Mouse (Mus musculus) left cerebral cortex, postnatal 36 days (tissue): ENCODE data around the gene Tmsb15l. TPM values are rescaled to one million over a fixed set of nuclear protein-coding genes. Genes with fewer than 3 reads are reported as not detected.
"Not testable (repeated sequence)": the region's sequence is repeated elsewhere in the genome, so short reads cannot be mapped to it uniquely, and the experiment has no call there.

Source experiments
- DNase-seq, 2 experiments: peaks; one replicate each; pipeline ENCODE4 v3.0.0; 2021 to 2022; ENCODE audit warnings: low spot score in 2 of 2, mixed read lengths in 1 of 2
- intact Hi-C: fragments of 180-260 bp; cut with DNase I; formaldehyde crosslinking; loops from one replicate; pipeline ENCODE4 v1.15.1; 2025
- total RNA-seq, 2 experiments: library from RNA; stranded (reverse); gene quantifications; 2 replicates each; pipeline ENCODE4 v1.2.3; 2021

Tmsb15l gene
- 1 to 10 TPM; 2.2 to 4.6 TPM for total RNA-seq

DNA sequence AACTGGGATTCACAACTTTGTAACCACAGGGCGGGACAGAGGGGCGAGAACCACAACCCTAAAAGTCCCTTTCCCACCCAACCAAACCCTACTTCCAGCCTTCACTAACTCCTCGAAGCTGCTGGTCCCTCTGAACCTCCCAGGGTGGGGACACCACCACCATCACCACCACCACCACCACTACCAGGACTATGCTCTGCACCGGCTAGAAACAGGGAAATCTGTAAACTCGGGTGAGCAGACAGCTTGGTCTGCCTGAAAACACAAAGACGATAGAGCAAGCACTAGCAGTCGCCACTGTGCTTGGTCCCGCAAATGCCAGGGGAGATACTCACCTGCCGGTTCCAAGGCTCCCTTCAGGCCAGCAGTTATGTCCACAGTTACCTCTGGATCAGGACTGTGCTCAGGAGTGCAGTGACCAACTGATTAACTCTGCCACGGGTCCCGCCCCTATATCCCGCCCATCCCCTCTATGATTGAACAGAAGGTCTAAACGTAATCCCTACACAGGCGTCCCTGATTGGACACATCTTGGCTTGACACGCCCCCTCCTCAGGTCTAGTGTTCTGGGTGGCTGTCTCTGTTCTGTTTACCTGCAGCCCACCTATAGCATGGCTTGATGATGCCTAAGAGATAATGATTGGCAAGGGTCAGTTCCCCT, at the start of gene Tmsb15l, which contains the start of gene Tmsb15b1:
Tmsb15l (minus strand) TSS at position 446 of the 661 bp plus-strand sequence.
Tmsb15b1 (minus strand) TSS at position 451 of the 661 bp plus-strand sequence.
- peak in 1 of 2 experiments; percentile 72 for DNase-seq
- intact Hi-C loops: loop anchor here (5.0 kb wide), 1 partner anchor 41 kb away; no protein-coding TSS in a partner anchor

DNA sequence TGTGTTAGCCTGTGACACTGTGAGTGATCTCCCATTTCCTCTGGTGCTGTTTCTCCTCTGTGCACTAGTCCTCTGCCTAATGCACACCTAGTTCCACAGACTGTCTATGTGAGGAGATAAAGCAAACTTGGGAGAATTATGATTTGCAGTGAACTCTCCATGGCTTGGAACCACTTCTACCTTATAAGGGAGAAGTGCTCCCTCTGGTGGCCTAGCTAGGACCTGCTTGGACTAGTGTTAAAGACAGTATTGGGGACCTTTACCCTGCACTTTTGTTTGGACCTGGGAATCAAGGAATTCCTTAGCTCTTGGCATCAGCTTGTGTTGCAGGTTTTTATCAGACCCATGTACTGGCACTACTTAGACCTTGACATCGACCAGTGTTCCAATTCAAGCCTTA, 42.6 kb upstream of the Tmsb15l start:
- peak; percentile 15 to 29 for DNase-seq
- intact Hi-C loops: loop anchor here (5.0 to 10.0 kb wide), 3 partner anchors 42 to 425 kb away; partner anchors contain the start of genes Morf4l2, Tceal3, Tmsb15b1 and Tmsb15b2

DNA sequence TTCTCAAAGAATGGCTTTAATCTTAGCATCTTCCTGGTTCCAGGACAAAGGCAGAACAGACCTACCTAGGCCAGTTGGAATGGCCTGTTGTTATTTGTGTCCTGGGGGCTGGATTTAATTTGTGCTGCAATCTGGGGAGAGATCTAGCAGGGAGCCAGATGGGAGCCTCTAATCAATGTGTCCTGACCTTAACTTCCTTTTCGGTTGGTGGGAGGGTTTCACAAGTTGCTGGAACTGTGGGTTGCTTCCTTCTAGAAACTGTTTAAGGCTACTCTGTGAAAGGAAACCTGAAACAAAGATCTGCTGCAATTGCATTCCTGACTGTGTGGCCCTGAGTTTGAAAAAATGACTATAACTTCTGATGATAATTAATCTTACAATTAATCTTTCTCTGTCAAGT, 41.0 kb upstream of the Tmsb15l start:
- intact Hi-C loops: loop anchor here (5.0 to 10.0 kb wide), 3 partner anchors 40 to 423 kb away; partner anchors contain the start of genes Morf4l2, Tceal3, Tmsb15b1 and Tmsb15b2
- DNase-seq: no peak

DNA sequence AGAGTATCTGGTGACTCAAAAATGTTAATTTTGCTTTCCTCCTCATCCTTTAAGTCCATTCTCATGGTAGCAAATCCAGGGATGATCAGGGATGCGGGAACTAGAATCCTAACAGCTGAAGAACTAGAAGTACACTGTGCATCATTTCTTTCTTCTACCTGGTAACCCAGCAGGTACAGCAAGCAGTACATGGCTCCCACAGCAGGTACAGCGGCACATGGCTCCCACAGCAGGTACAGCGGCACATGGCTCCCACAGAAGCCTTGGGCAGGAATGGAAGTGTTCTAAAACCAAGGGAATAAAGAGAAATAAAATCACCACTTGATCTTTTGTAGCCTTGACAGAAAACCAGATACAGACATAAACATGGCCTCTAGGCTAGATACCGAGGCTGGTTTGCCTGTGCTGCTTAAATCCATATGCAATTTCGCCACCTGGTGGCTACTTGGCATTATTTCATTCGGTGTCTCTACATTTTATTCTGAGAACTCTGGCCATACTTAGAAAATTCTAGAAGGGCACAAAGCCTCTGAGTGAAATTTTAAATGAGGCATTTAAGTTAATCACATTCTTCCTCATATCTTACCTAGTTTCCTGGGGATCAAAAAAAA, 38.5 kb upstream of the Tmsb15l start:
- DNase-seq: peak in 1 of 2 experiments; percentile 25
- intact Hi-C loops: loop anchor here (2.0 to 10.0 kb wide), 4 partner anchors 38 to 420 kb away; partner anchors contain the start of genes Morf4l2, Tceal3, Tmsb15b1 and Tmsb15b2

DNA sequence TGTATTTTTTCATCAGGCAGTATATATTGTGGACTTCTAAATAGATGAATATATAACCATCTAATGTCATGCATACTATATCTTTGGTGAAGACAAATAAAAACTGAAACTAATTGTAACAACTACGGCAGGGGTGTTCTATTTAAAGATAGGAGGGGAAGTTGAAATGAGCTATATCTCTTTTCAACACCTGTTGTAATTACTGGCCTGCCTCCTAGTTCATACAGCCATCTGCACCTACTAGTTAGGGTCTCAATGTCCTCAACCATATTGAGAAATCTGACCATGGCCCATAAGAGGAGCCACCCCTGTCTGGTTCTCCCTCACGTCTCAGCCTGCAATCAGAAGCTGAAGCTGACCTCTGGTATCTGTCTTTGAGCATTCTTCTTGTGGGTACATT, 19.6 kb upstream of the Tmsb15l start:
- no peak for DNase-seq

DNA sequence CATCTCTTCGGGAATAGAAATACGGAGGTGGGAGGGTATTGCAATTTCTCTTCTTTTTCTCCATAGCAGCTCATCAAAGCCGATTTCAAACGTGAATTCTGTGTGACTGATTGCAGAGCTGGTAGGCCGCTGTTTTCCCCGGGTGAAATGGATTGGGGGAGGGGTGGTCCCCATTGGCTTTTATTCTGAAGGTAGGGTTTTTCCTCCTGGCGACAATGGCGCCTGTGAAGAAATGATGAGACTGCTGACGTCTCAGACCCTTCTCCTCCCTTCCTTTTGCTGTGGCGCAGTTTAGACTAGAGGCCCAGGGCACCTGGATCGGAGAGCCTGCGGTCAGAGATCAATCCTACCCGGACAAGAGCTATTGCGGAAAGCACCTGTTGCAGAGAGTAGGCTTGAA, 17.0 kb upstream of the Tmsb15l start:
- intact Hi-C loops: loop anchor here (10.0 kb wide), 2 partner anchors 249 to 369 kb away; partner anchors contain the start of gene Morf4l2
- DNase-seq: peak; percentile 18 to 31

More for the DNA sequence above, 19.6 kb upstream of the Tmsb15l start:
- intact Hi-C loops: loop anchor here (10.0 kb wide), 2 partner anchors 251 to 371 kb away; partner anchors contain the start of gene Morf4l2

DNA sequence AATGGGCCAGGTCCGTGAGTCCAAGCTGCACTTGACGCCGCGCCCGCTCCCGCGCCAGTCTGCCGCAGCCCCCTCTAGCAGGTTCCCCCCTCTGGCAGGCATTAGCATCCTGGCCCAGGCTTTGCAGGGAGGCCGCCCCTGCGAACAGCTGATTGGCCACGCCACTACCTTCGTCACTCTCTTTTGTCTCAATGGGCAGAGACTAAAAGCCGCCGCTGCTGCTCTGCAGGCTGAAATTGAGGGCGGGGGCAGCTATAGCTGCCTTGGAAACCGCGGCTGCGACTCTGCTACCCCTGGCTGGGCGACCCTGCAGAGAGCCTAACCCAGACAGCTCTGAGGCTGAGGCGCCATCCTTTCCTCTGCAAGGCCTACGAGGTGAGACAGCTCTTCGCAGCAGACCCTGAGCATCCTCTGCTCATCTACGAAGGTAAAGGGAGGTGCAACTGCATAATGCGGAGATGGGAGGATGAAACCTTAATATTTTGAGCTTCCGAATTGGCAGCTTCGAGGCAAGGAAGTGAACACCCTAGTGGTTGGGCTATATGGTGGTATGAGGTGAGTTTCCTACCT, 16.4 kb upstream of the Tmsb15l start, which contains the start of gene Zcchc18:
Zcchc18 (plus strand) TSS at position 178 of the 570 bp plus-strand sequence.
- intact Hi-C loops: loop anchor here (10.0 kb wide), 2 partner anchors 248 to 368 kb away; partner anchors contain the start of gene Morf4l2
- peak; percentile 80 to 84 for DNase-seq

DNA sequence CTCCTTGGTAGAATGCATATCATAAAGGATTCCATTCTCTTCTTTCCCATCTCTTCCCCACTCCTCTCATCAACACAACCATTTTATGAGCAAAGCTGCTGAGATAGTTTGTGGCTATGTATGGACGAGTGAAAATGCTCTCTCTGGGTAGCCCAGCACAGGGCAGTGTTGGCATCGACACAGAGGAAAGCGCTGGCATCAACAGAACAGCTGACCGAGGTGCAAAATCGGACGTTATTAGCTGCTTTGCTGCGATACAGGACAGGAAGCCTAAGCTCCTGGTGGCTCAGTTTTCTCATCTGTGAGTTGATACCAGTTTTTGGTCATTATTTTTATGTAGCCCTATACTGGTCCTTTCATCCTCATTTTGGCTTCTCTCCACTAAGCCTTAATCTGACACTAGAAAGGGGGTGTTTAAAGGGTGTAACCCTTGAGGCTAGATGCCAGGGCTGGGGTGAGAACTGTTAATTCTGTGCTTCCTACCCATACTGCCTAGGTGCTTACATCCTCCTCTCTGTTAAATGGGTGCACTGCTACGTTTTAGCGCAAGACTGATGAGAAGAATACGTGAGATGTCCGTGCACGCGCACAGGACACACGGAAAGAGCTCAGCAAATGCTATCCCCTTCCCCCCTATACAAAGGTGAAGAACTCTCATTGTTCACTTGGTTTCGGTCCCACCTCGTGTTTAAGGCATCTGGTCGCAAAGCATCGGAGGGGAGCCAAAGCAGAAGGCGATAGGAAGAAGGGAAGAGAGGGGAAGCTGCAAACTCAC, 15.7 kb upstream of the Tmsb15l start:
- intact Hi-C loops: loop anchor here (10.0 kb wide), 2 partner anchors 248 to 368 kb away; partner anchors contain the start of gene Morf4l2
- no peak for DNase-seq

DNA sequence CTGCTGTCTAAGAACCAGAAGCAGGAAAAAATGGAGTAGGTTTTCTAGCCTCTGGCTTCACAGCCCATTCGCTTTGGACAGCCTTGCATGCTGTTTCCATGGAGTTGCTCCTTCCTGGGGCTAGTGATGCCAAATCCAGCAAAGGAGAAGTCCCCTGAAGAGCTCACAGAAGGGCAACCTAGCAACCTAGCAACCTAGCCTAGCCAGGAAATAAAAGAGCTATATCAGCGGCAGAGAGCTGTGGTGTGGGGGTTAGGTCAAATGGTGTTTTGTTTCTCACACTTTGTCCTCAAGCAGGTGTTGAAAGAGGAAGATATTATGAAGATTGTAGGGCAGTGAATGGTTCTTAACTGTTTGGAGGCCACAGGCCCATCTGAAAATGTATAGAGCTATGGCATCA, 14.6 kb upstream of the Tmsb15l start:
- no peak for DNase-seq
- intact Hi-C loops: loop anchor here (10.0 kb wide), 2 partner anchors 246 to 366 kb away; partner anchors contain the start of gene Morf4l2

DNA sequence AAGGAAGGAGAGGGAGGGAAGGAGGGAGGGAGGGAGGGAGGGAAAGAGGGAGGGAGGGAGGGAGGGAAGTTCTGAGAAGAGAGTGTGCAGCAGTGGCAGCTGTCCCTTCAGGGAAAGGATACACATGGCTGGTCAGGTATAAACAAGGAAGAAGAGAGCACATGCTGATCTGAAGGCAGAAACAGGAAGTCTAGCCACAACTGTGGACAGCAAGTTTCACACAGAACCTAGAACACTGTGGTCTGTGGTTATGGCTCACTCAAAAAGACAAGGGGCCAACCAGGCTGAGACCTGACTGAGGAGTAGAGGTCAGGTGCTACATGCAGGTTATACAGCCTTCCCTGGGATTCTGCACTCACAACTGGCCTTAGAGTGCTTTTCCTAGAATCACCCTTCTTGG, 9.4 kb upstream of the Tmsb15l start:
- no peak for DNase-seq
- intact Hi-C loops: no loop called here

DNA sequence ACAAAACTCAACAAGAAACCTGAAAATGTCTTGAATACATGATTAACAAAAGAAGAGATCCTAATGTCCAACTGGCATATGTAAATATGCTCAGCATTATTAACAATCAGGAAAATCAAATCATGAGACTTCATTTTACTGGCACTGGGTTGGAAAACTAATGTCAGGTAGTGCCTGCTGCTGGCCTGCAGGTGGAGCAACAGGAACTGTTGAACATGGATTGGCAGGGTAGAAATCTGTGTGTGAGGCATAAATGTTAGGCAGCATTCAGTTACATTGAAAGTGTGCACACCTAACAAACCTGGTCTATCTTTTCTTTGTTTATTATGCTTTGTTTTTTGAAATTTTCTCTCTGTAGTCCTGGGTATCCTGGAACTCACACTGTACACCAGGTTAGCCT, 1.9 kb upstream of the Tmsb15l start:
- intact Hi-C loops: loop anchor here (5.0 kb wide), 1 partner anchor 39 kb away; no protein-coding TSS in a partner anchor

DNA sequence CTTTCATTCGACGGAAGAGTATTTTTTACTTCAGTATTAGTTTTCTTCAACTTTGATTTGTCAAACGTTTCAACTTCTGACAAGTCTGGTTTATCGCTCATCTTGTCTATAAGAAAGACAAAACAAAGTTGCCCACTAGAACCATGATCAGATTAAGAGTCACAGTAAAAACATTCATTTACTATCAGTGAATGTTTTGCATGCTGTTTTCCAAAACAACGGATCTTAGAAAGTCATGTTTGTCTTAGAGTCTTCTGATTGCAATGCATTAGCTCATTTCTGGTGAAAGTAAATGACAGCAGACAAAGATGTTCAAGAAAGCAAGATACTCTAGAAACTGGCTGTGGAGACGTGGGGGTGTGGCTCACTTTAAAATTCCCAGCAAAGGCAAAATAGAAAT, 1.3 kb downstream of the Tmsb15l start, which contains the start of gene Tmsb15b2:
Tmsb15b2 (minus strand) TSS at position 101 of the 400 bp plus-strand sequence.
- DNase-seq: not testable (repeated sequence)
- intact Hi-C loops: loop anchor here (5.0 kb wide), 1 partner anchor 42 kb away; no protein-coding TSS in a partner anchor

More for the DNA sequence above, 1.9 kb upstream of the Tmsb15l start:
- no peak for DNase-seq

DNA sequence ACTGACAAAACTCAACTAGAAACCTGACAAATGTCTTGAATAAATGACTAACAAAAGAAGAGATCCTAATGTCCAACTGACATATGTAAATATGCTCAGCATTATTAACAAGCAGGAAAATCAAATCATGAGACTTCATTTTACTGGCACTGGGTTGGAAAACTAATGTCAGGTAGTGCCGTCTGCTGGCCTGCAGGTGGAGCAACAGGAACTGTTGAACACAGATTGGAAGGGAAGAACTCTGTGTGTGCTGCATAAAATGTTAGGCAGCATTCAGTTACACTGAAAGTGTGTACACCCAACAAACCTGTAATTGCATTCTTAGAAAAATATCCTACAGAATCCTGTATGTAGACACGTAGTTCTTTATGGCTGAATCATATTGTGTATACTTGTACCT, 17.0 kb downstream of the Tmsb15l start:
- DNase-seq: no peak
- intact Hi-C loops: no loop called here

DNA sequence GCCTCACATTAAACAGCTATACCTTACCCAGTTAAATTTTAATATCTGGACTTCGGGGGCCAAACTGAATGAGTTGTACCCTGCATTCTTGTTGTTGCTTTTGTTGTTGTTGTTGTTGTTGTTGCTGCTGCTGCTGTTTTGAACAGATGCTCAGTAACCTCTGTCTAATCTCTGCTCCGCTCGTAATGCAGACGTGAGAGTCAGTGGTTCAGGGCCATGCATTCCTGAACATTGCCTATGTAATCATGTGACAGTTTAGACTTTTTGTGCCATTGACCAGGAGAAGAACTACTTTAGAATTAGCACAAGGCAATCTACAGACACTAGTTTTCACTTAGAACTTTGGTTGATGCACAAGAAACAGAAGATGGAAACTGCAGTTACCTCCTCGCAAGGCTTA, 18.4 kb downstream of the Tmsb15l start:
- intact Hi-C loops, DNase-seq: not testable (repeated sequence)

DNA sequence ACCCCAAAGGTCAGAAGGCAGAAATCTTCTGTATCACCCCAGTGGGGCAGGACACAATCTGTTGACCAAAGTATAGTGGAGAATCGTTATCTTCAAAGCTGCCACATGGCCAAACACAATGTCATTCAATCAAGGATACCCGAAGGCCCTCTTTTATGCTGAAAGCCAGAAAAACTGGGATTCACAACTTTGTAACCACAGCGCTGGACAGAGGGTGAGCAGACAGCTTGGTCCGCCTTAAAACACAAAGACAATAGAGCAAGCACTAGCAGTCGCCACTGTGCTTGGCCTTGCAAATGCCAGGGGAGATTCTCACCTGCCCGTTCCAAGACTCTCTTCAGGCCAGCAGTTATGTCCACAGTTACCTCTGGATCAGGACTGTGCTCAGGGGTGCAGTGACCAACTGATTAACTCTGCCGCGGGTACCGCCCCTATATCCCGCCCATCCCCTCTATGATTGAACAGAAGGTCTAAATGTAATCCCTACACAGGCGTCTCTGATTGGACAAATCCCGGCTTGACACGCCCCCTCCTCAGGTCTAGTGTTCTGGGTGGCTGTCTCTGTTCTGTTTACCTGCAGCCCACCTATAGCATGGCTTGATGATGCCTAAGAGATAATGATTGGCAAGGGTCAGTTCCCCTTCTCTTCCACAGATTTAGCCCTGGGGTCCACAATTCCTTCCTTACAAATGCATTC, 18.9 kb downstream of the Tmsb15l start:
- DNase-seq: peak; percentile 66 to 75
- intact Hi-C loops: not testable (repeated sequence)

DNA sequence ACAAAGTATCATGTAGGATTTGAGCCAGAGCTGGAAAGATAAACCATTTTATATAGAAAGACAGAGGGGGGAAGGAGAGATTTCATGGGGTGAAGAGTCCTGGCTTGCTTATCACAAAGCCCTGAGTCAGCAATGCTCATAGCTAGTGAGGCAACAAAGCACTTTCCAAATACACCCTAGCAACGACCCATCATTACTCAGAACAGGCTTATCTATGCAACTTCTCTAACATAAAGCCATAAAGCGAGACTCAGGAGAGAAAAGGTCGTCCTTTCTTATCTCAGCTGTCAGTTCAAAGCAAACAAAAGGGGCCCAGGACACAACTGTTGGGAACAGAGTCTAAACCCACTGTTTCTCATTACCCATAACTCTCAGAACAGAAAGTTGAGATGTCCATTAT, 38.7 kb downstream of the Tmsb15l start:
- intact Hi-C loops: no loop called here
- no peak for DNase-seq

DNA sequence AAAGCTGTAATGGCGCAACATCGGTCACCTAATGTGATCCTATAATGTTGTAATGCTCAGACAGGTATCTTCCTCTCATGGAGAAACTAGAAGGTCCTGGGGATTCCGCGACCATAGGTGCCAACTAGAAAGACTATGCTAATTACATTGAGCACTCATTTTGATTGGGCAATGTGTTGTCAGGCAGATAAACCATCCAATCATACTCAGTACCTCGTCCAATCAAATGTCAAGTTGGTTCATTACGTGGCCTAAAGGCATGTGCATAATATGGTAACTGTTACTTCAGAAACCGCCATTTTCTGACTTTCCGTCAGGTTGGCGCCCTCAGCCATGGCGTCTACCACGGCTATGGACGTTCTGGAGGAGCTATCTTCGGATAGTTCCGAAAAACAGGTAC, 49.6 kb downstream of the Tmsb15l start, which contains the start of gene H2bfm:
H2bfm (plus strand) TSS at position 295 of the 400 bp plus-strand sequence.
- intact Hi-C loops: no loop called here

DNA sequence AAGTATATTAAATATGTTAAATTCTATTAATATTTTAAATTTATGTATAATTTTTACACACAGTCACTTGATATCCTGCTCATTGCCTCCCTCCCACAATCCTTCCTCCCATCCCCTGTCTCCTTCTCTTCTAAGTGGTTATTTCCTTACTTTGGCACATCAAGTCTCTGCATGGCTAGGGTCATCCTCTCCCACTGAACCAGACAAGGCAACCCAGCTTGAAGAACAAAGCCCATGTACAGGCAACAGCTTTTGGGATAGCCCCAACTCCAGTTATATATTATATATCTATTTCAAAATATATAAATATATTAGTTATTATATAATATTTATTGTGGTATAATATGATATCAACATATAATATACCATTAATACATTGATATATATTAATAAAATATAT, 50.8 kb downstream of the Tmsb15l start:
- DNase-seq: no peak
- intact Hi-C loops: no loop called here

More for the DNA sequence above, 49.6 kb downstream of the Tmsb15l start, which contains the start of gene H2bfm:
- DNase-seq: no peak
